Mouse (Mus musculus): Measurements from ENCODE around the gene Tfap2e. TPM values are rescaled to one million over a fixed set of nuclear protein-coding genes. Genes with fewer than 3 reads are reported as not detected.

Tfap2e gene
- total and polyA plus RNA-seq, 2 experiments: not detected

GRCm38 (mm10) chr4:126750863-126751555, 15.0 kb upstream of the Tfap2e start:
- H3K4me3 ChIP-seq (ENCODE audit: insufficient read depth, low read depth, low read length): no peak overlapping the region
- peaks cover 6% of the 10 kb centered on the region; the same call in 1 of the 2 replicates for H3K4me1 ChIP-seq (ENCODE audit: control insufficient read depth, insufficient read depth, low read length)
- TF ChIP-seq POLR2A (IDR thresholded peaks at IDR 0.05; ENCODE audit: extremely low read depth, insufficient read depth, low read length) (no peak), CTCF (IDR thresholded peaks at IDR 0.05; ENCODE audit: low read depth, low read length) (no peak)
- H3K79me2 ChIP-seq (ENCODE audit: control insufficient read depth, insufficient read depth, low read length): no peaks in the 10 kb centered on the region; the same call in 1 of the 2 replicates
- H3K36me3 ChIP-seq (ENCODE audit: control insufficient read depth, insufficient read depth, low read length): no peaks in the 10 kb centered on the region
- H3K27me3 ChIP-seq (ENCODE audit: control insufficient read depth, insufficient read depth, low read length): no peaks in the 10 kb centered on the region
- H3K9ac ChIP-seq (ENCODE audit: low read depth, low read length): no peak overlapping the region
- no peak overlapping the region for H3K27ac ChIP-seq (replicated peaks; ENCODE audit: insufficient read depth, low read depth, low read length)
- no peak for DNase-seq (ENCODE audit: extremely low read depth, low read depth, low spot score)
- WGBS: 95% methylated on average over 8 of the region's 8 CpGs

GRCm38 (mm10) chr4:126750046-126750683, 14.1 kb upstream of the Tfap2e start:
- no peaks in the 10 kb centered on the region; the same call in 1 of the 2 replicates for H3K79me2 ChIP-seq (ENCODE audit: control insufficient read depth, insufficient read depth, low read length)
- peaks cover under 1% of the 10 kb centered on the region; the same call in 1 of the 2 replicates for H3K36me3 ChIP-seq (ENCODE audit: control insufficient read depth, insufficient read depth, low read length)
- H3K4me1 ChIP-seq (ENCODE audit: control insufficient read depth, insufficient read depth, low read length): peaks cover 6% of the 10 kb centered on the region; the same call in 1 of the 2 replicates
- H3K4me3 ChIP-seq (ENCODE audit: insufficient read depth, low read depth, low read length): no peak overlapping the region
- H3K27me3 ChIP-seq (ENCODE audit: control insufficient read depth, insufficient read depth, low read length): no peaks in the 10 kb centered on the region
- no peak overlapping the region for H3K27ac ChIP-seq (replicated peaks; ENCODE audit: insufficient read depth, low read depth, low read length)
- no peak for TF ChIP-seq CTCF (IDR thresholded peaks at IDR 0.05; ENCODE audit: low read depth, low read length)
- no peak for TF ChIP-seq POLR2A (IDR thresholded peaks at IDR 0.05; ENCODE audit: extremely low read depth, insufficient read depth, low read length)
- no peak overlapping the region for H3K9ac ChIP-seq (ENCODE audit: low read depth, low read length)
- DNase-seq (ENCODE audit: extremely low read depth, low read depth, low spot score): no peak
- 87% methylated on average over 26 of the region's 26 CpGs for WGBS

- Histone ChIP-seq H3K79me2 (ENCODE audit: control insufficient read depth, insufficient read depth, low read length) (no peaks in the 10 kb centered on the region; the same call in 1 of the 2 replicates), H3K27ac (replicated peaks; ENCODE audit: insufficient read depth, low read depth, low read length) (no peak overlapping the region), H3K4me3 (ENCODE audit: insufficient read depth, low read depth, low read length) (no peak overlapping the region), H3K4me1 (ENCODE audit: control insufficient read depth, insufficient read depth, low read length) (0 out of 2 replicates have a peak, but pooled peaks cover 4% of the 10 kb centered on the region), H3K9ac (ENCODE audit: low read depth, low read length) (no peak overlapping the region), H3K27me3 (ENCODE audit: control insufficient read depth, insufficient read depth, low read length) (no peaks in the 10 kb centered on the region), H3K36me3 (ENCODE audit: control insufficient read depth, insufficient read depth, low read length) (peaks cover 2% of the 10 kb centered on the region; the same call in 1 of the 2 replicates)
- DNase-seq (ENCODE audit: extremely low read depth, low read depth, low spot score): no peak
- TF ChIP-seq CTCF (IDR thresholded peaks at IDR 0.05; ENCODE audit: low read depth, low read length): no peak
- TF ChIP-seq POLR2A (IDR thresholded peaks at IDR 0.05; ENCODE audit: extremely low read depth, insufficient read depth, low read length): no peak
- 96% methylated on average over 11 of the region's 11 CpGs for WGBS
Observed at GRCm38 (mm10) chr4:126749553-126749952, 13.5 kb upstream of the Tfap2e start.

- peaks cover 2% of the 10 kb centered on the region; the same call in 1 of the 2 replicates for H3K36me3 ChIP-seq (ENCODE audit: control insufficient read depth, insufficient read depth, low read length)
- no peak overlapping the region for H3K27ac ChIP-seq (replicated peaks; ENCODE audit: insufficient read depth, low read depth, low read length)
- 0 out of 2 replicates have a peak, but pooled peaks cover 4% of the 10 kb centered on the region for H3K4me1 ChIP-seq (ENCODE audit: control insufficient read depth, insufficient read depth, low read length)
- no peaks in the 10 kb centered on the region; the same call in 1 of the 2 replicates for H3K79me2 ChIP-seq (ENCODE audit: control insufficient read depth, insufficient read depth, low read length)
- no peak overlapping the region for H3K4me3 ChIP-seq (ENCODE audit: insufficient read depth, low read depth, low read length)
- no peaks in the 10 kb centered on the region for H3K27me3 ChIP-seq (ENCODE audit: control insufficient read depth, insufficient read depth, low read length)
- no peak overlapping the region for H3K9ac ChIP-seq (ENCODE audit: low read depth, low read length)
- TF ChIP-seq POLR2A (IDR thresholded peaks at IDR 0.05; ENCODE audit: extremely low read depth, insufficient read depth, low read length): no peak
- TF ChIP-seq CTCF (IDR thresholded peaks at IDR 0.05; ENCODE audit: low read depth, low read length): no peak
- WGBS: 96% methylated on average over 8 of the region's 8 CpGs
- DNase-seq (ENCODE audit: extremely low read depth, low read depth, low spot score): no peak
Observed at GRCm38 (mm10) chr4:126748381-126748780, 12.3 kb upstream of the Tfap2e start.

GRCm38 (mm10) chr4:126746194-126746840, 10.3 kb upstream of the Tfap2e start:
- no peak for TF ChIP-seq CTCF (IDR thresholded peaks at IDR 0.05; ENCODE audit: low read depth, low read length)
- no peak for TF ChIP-seq POLR2A (IDR thresholded peaks at IDR 0.05; ENCODE audit: extremely low read depth, insufficient read depth, low read length)
- no peak for DNase-seq (ENCODE audit: extremely low read depth, low read depth, low spot score)
- Histone ChIP-seq H3K27me3 (ENCODE audit: control insufficient read depth, insufficient read depth, low read length) (no peaks in the 10 kb centered on the region), H3K4me1 (ENCODE audit: control insufficient read depth, insufficient read depth, low read length) (no peaks in the 10 kb centered on the region), H3K9ac (ENCODE audit: low read depth, low read length) (no peak overlapping the region), H3K4me3 (ENCODE audit: insufficient read depth, low read depth, low read length) (no peak overlapping the region), H3K36me3 (ENCODE audit: control insufficient read depth, insufficient read depth, low read length) (peaks cover 2% of the 10 kb centered on the region; the same call in 1 of the 2 replicates), H3K27ac (replicated peaks; ENCODE audit: insufficient read depth, low read depth, low read length) (no peak overlapping the region), H3K79me2 (ENCODE audit: control insufficient read depth, insufficient read depth, low read length) (no peaks in the 10 kb centered on the region)
- WGBS: 84% methylated on average over 10 of the region's 10 CpGs

Data from liver, adult 2 months (tissue).